Mouse (Mus musculus) kidney, adult 2 months (tissue): Measurements from ENCODE around the gene Leo1.

ENCODE experiments used
- CTCF ChIP-seq: fragments of 200-500 bp; conservative IDR thresholded peaks from 2 replicates; pipeline ENCODE4 v1.5.1; 2011; ENCODE audit warnings: low read depth, mild to moderate bottlenecking, control low read depth, low read length, moderate library complexity, mixed read lengths; ENCODE audit not compliant: insufficient read depth, insufficient read length
- POLR2A ChIP-seq: fragments of 200-500 bp; IDR thresholded peaks from one replicate; pipeline ENCODE4 v1.6.1; 2011; ENCODE audit warnings: low read depth, low read length, control low read depth

- TF ChIP-seq CTCF = no peak
- TF ChIP-seq POLR2A = no peak
These were observed 33.5 kb upstream of the Leo1 start for GRCm38 (mm10) chr9:75407803-75408202.
